Mouse (Mus musculus): ENCODE results near the gene Asb3.
"Not testable (repeated sequence)": the region's sequence is repeated elsewhere in the genome, so short reads cannot be mapped to it uniquely, and the experiment has no call there.

The Asb3 gene

GRCm38 (mm10) chr11:31000028-31000427 lies 114.8 kb downstream of the Asb3 start:
- DNase-seq (ENCODE audit: low spot score in 2 of 2), result no peak

- no peak for DNase-seq (ENCODE audit: low spot score in 2 of 2)
These were observed 116.1 kb downstream of the Asb3 start for GRCm38 (mm10) chr11:31001169-31001908.

GRCm38 (mm10) chr11:31009668-31010067 lies 124.5 kb downstream of the Asb3 start:
- not testable (repeated sequence) for DNase-seq (ENCODE audit: low spot score in 2 of 2)

- DNase-seq (ENCODE audit: low spot score in 2 of 2), result not testable (repeated sequence)
These were observed 132.2 kb downstream of the Asb3 start for GRCm38 (mm10) chr11:31017466-31017865.

GRCm38 (mm10) chr11:31034958-31035357 lies 149.7 kb downstream of the Asb3 start:
- no peak for DNase-seq (ENCODE audit: low spot score in 2 of 2)

GRCm38 (mm10) chr11:31089973-31090372 lies 204.8 kb downstream of the Asb3 start:
- no peak for DNase-seq (ENCODE audit: low spot score in 2 of 2)

GRCm38 (mm10) chr11:31090478-31090978 lies 205.3 kb downstream of the Asb3 start:
- no peak for DNase-seq (ENCODE audit: low spot score in 2 of 2)

- DNase-seq (ENCODE audit: low spot score in 2 of 2), result not testable (repeated sequence)
These were observed 214.3 kb downstream of the Asb3 start for GRCm38 (mm10) chr11:31099519-31099918.

GRCm38 (mm10) chr11:31102188-31102587 lies 217.0 kb downstream of the Asb3 start:
- no peak for DNase-seq (ENCODE audit: low spot score in 2 of 2)

GRCm38 (mm10) chr11:31105364-31105763 lies 220.1 kb downstream of the Asb3 start:
- DNase-seq (ENCODE audit: low spot score in 2 of 2), result no peak

GRCm38 (mm10) chr11:31126964-31127363 lies 241.7 kb downstream of the Asb3 start:
- not testable (repeated sequence) for DNase-seq (ENCODE audit: low spot score in 2 of 2)

GRCm38 (mm10) chr11:31133726-31134125 lies 248.5 kb downstream of the Asb3 start:
- DNase-seq (ENCODE audit: low spot score in 2 of 2), result not testable (repeated sequence)

GRCm38 (mm10) chr11:31134824-31135223 lies 249.6 kb downstream of the Asb3 start:
- DNase-seq (ENCODE audit: low spot score in 2 of 2), result not testable (repeated sequence)

- not testable (repeated sequence) for DNase-seq (ENCODE audit: low spot score in 2 of 2)
These were observed 253.2 kb downstream of the Asb3 start for GRCm38 (mm10) chr11:31138394-31138793.
